Mouse (Mus musculus): ENCODE results near the gene Bcan. TPM values are rescaled to one million over a fixed set of nuclear protein-coding genes. Genes with fewer than 3 reads are reported as not detected.

Gene Bcan
- total RNA-seq, 2 experiments from 2014 or later = 421 to 446 TPM

GRCm38 (mm10) chr3:87973593-87974380, 26.2 kb downstream of the Bcan start:
- DNase-seq (ENCODE audit: low spot score in 2 of 2) = no peak

- no peak for DNase-seq (ENCODE audit: low spot score in 2 of 2)
These were observed 27.3 kb downstream of the Bcan start for GRCm38 (mm10) chr3:87972776-87973175.

GRCm38 (mm10) chr3:87972203-87972664, 27.8 kb downstream of the Bcan start:
- DNase-seq (ENCODE audit: low spot score in 2 of 2) = no peak

GRCm38 (mm10) chr3:87971489-87972202, 28.4 kb downstream of the Bcan start:
- DNase-seq (ENCODE audit: low spot score in 2 of 2) = no peak

GRCm38 (mm10) chr3:87970939-87971488, 29.0 kb downstream of the Bcan start, which contains the start of gene Nes:
Gene Nes, plus strand, starts transcription at chr3:87971078.
- no peak for DNase-seq (ENCODE audit: low spot score in 2 of 2)

GRCm38 (mm10) chr3:87970184-87970938, 29.7 kb downstream of the Bcan start:
- peak; percentile 48 to 58 for DNase-seq (ENCODE audit: low spot score in 2 of 2)

- DNase-seq (ENCODE audit: low spot score in 2 of 2) = peak; percentile 79 to 89
These were observed 39.3 kb downstream of the Bcan start for GRCm38 (mm10) chr3:87960586-87961191.

- no peak for DNase-seq (ENCODE audit: low spot score in 2 of 2)
These were observed 39.8 kb downstream of the Bcan start for GRCm38 (mm10) chr3:87960191-87960585.

- DNase-seq (ENCODE audit: low spot score in 2 of 2) = no peak
These were observed 40.7 kb downstream of the Bcan start for GRCm38 (mm10) chr3:87959371-87959770.

GRCm38 (mm10) chr3:87958967-87959366, 41.1 kb downstream of the Bcan start:
- DNase-seq (ENCODE audit: low spot score in 2 of 2) = no peak

GRCm38 (mm10) chr3:87958476-87958875, 41.6 kb downstream of the Bcan start:
- no peak for DNase-seq (ENCODE audit: low spot score in 2 of 2)

GRCm38 (mm10) chr3:87958056-87958455, 42.0 kb downstream of the Bcan start:
- DNase-seq (ENCODE audit: low spot score in 2 of 2) = no peak

GRCm38 (mm10) chr3:87952440-87952839, 47.6 kb downstream of the Bcan start:
- DNase-seq (ENCODE audit: low spot score in 2 of 2) = no peak

- DNase-seq (ENCODE audit: low spot score in 2 of 2) = no peak
These were observed 48.1 kb downstream of the Bcan start for GRCm38 (mm10) chr3:87951946-87952345.

- DNase-seq (ENCODE audit: low spot score in 2 of 2) = no peak
These were observed 50.0 kb downstream of the Bcan start for GRCm38 (mm10) chr3:87949955-87950515.

GRCm38 (mm10) chr3:87949266-87949954, 50.6 kb downstream of the Bcan start:
- DNase-seq (ENCODE audit: low spot score in 2 of 2) = no peak

GRCm38 (mm10) chr3:87948378-87949265, 51.4 kb downstream of the Bcan start, which contains the start of gene Crabp2:
Gene Crabp2, plus strand, starts transcription at chr3:87948666.
- DNase-seq (ENCODE audit: low spot score in 2 of 2) = no peak

- DNase-seq (ENCODE audit: low spot score in 2 of 2) = no peak
These were observed 52.2 kb downstream of the Bcan start for GRCm38 (mm10) chr3:87947811-87948199.
